Mouse (Mus musculus): ENCODE results near the gene Wdr72.

DNA sequence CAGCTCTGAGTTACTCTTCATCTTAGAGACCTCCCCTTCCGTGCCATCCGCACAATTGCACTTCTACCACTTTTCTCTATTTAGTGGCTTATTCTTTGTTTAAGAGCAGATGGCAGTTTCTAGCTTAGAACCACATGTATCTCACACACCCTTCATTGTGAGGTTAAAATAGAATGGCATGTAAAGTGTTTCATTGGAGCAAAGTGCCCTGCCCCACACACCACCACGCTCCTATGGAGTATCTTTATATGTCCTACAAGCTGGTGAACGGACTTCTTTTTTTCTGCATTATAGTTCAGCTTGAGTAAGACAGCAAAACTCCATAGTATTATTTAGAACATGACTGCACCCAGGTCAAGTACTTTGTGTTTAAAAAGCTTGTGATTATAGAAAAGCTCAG is 137.9 kb downstream of the Wdr72 start:
- TF ChIP-seq CTCF (IDR thresholded peaks at IDR 0.05): no peak
- TF ChIP-seq EP300 (IDR thresholded peaks at IDR 0.05): no peak

Data from lung, postnatal 0 days (tissue).